In genomic region chr1:151214862-151215261, GRCm38 (mm10) we compare ENCODE assay signal across 31 mouse cellular contexts. TPM values are rescaled to one million over a fixed set of nuclear protein-coding genes. Genes with fewer than 3 reads are reported as not detected.
"Had no signal": no experiment of that assay in that cellular context is flagged by ENCODE, and none has a peak within 500 bp of the region (broad histone marks: within the 10 kb centered on the region; RNA-seq: fewer than 3 reads in every experiment).

No protein-coding gene starts in this region.

- H3K27ac ChIP-seq: intestine, embryonic 15.5 days; limb, embryonic 10.5 days; limb, embryonic 13.5 days; liver, embryonic 12.5 days; liver, embryonic 15.5 days; lung, embryonic 15.5 days; midbrain, embryonic 10.5 days; midbrain, embryonic 13.5 days; neural tube, embryonic 13.5 days had no signal

- DNase-seq: kidney, adult 11 months; kidney, postnatal 36 days; liver; lung, adult 18-20 months; lung, postnatal 10 days; lung, postnatal 4 days; retina, postnatal 1 day; right cerebral cortex, postnatal 25 days; spleen, adult 18-20 months; thymus, adult 18-20 months; thymus, postnatal 36 days had no signal

- H3K4me1 ChIP-seq: lung, embryonic 15.5 days; midbrain, embryonic 13.5 days; neural tube, embryonic 13.5 days had no signal

- H3K4me2 ChIP-seq: intestine, embryonic 15.5 days; limb, embryonic 13.5 days; liver, embryonic 12.5 days; liver, embryonic 15.5 days; lung, embryonic 15.5 days; midbrain, embryonic 13.5 days; neural tube, embryonic 13.5 days had no signal

- H3K4me3 ChIP-seq: intestine, embryonic 15.5 days; limb, embryonic 10.5 days; limb, embryonic 13.5 days; liver, embryonic 12.5 days; liver, embryonic 15.5 days; lung, embryonic 15.5 days; megakaryocyte, embryonic 14.5 days; midbrain, embryonic 10.5 days; midbrain, embryonic 13.5 days; myocyte; neural tube, embryonic 13.5 days had no signal

- H3K27me3 ChIP-seq: intestine, embryonic 15.5 days; limb, embryonic 13.5 days; liver, embryonic 15.5 days; lung, embryonic 15.5 days; midbrain, embryonic 13.5 days; neural tube, embryonic 13.5 days had no signal

- H3K36me3 ChIP-seq: intestine, embryonic 15.5 days; limb, embryonic 10.5 days; limb, embryonic 13.5 days; liver, embryonic 12.5 days; liver, embryonic 15.5 days; lung, embryonic 15.5 days; midbrain, embryonic 10.5 days; midbrain, embryonic 13.5 days; neural tube, embryonic 13.5 days had no signal

- H3K9ac ChIP-seq: intestine, embryonic 15.5 days; limb, embryonic 13.5 days; liver, embryonic 12.5 days; liver, embryonic 15.5 days; lung, embryonic 15.5 days; midbrain, embryonic 13.5 days; neural tube, embryonic 13.5 days had no signal

- H3K9me3 ChIP-seq: intestine, embryonic 15.5 days; limb, embryonic 10.5 days; limb, embryonic 13.5 days; liver, embryonic 12.5 days; liver, embryonic 15.5 days; lung, embryonic 15.5 days; megakaryocyte, embryonic 14.5 days; midbrain, embryonic 10.5 days; midbrain, embryonic 13.5 days; neural tube, embryonic 13.5 days had no signal

- ATAC-seq: liver, embryonic 12.5 days; midbrain, embryonic 13.5 days; midbrain, embryonic 16.5 days had no signal

RNA-seq across cellular contexts. Expression of gene Gm47996, which starts 4.9 kb away (rescaled TPM):
- total RNA-seq: layer of hippocampus, postnatal 14 days; left cerebral cortex, adult 18-20 months; left cerebral cortex, postnatal 25 days; monocyte, adult 5-6 weeks; neutrophil, adult 5-6 weeks had no signal
- polyA plus RNA-seq: intestine, embryonic 15.5 days; limb, embryonic 13.5 days; lung, embryonic 15.5 days; midbrain, embryonic 13.5 days; midbrain, embryonic 16.5 days; neural tube, embryonic 13.5 days; stomach, embryonic 16.5 days; urinary bladder, adult 2 months had no signal

RNA-seq across cellular contexts. Expression of gene 3110040M04Rik, which starts 10.9 kb away (rescaled TPM):
- total RNA-seq: layer of hippocampus, postnatal 14 days; left cerebral cortex, adult 18-20 months; left cerebral cortex, postnatal 25 days; monocyte, adult 5-6 weeks; neutrophil, adult 5-6 weeks had no signal
- polyA plus RNA-seq: limb, embryonic 10.5 days; limb, embryonic 13.5 days; lung, embryonic 15.5 days; midbrain, embryonic 10.5 days; midbrain, embryonic 13.5 days; midbrain, embryonic 16.5 days; neural tube, embryonic 13.5 days; testis, adult 2 months; urinary bladder, adult 2 months had no signal

RNA-seq across cellular contexts. Expression of gene Gm47995, which starts 16.6 kb away (rescaled TPM):
- total RNA-seq: layer of hippocampus, postnatal 14 days; left cerebral cortex, adult 18-20 months; left cerebral cortex, postnatal 25 days; monocyte, adult 5-6 weeks; neutrophil, adult 5-6 weeks had no signal
- polyA plus RNA-seq: intestine, embryonic 15.5 days; limb, embryonic 10.5 days; limb, embryonic 13.5 days; lung, embryonic 15.5 days; midbrain, embryonic 10.5 days; midbrain, embryonic 13.5 days; midbrain, embryonic 16.5 days; neural tube, embryonic 13.5 days; stomach, embryonic 16.5 days; urinary bladder, adult 2 months had no signal

RNA-seq across cellular contexts. Expression of gene Gm8947, which starts 22.7 kb away (rescaled TPM):
- total RNA-seq: layer of hippocampus, postnatal 14 days; left cerebral cortex, adult 18-20 months; left cerebral cortex, postnatal 25 days; monocyte, adult 5-6 weeks; neutrophil, adult 5-6 weeks had no signal
- polyA plus RNA-seq: limb, embryonic 10.5 days; limb, embryonic 13.5 days; midbrain, embryonic 13.5 days; midbrain, embryonic 16.5 days; neural tube, embryonic 13.5 days; urinary bladder, adult 2 months had no signal

RNA-seq across cellular contexts. Expression of gene Gm47985, which starts 32.5 kb away (rescaled TPM):
- total RNA-seq: layer of hippocampus, postnatal 14 days; left cerebral cortex, adult 18-20 months; left cerebral cortex, postnatal 25 days; monocyte, adult 5-6 weeks; neutrophil, adult 5-6 weeks had no signal
- polyA plus RNA-seq: intestine, embryonic 15.5 days; lung, embryonic 15.5 days; midbrain, embryonic 16.5 days; urinary bladder, adult 2 months had no signal
